Mouse (Mus musculus): Measurements from ENCODE around the gene Sdr16c6.

Sdr16c6 gene

DNA sequence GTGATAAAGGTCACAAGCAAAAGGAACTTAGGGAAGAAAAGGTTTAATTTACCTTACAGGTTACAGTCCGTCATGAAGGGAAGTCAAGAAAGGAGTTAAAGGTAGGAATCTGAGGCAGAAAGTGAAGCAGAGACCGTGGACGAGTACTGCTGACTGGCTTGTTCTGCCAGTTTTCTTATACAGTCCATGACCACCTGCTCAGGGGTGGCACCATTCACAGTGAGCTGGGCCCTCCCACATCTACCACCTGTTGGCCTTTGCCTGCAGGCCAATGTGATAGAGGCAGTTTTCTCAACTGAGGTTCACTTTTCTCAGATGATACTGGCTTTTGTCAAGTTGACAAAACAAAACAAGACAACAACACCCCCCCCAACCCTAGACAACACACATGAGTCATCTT is at the start of gene Sdr16c6:
Gene Sdr16c6 (minus strand): TSS at position 151 of the 400 bp plus-strand sequence.
- no peak for DNase-seq (ENCODE audit: extremely low read depth, insufficient read length, low spot score)

DNA sequence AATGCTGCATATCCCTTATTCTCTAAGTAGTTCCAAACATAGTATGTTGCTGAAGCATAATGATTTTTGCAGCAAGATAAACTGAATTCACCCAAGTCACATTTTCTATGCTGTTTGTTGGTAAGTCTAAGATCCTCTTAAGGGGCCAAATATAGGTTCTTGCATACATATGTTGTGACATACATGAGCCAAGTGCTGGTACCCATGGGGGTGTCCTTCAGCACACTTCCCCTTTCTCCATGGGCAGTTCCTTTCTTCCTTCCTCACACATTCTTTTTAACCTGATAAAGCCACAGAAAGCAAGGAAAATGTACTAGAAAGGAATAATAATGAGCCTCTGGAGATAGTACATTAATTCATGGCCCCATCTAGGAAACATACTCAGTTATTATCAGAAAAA is 2.9 kb upstream of the Sdr16c6 start:
- DNase-seq (ENCODE audit: extremely low read depth, insufficient read length, low spot score), result no peak

DNA sequence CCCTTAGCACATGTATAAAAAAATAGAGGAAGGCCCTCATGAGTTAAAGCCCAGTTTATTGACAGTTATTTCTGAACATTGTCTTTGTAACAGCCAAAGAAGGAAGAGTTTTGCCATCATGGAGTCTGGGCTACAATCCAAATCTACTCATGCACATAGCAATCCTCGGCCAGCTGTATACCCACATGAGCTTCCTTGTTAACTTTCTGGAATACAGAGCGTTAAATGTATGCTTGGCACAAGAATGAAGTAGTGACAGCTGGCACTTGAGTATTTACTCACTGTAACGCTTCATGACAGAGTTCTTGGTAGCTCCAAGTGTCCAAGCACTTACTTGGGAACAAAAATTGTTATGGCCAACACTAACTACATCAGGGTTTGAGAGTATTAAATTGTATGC is 1.8 kb upstream of the Sdr16c6 start:
- no peak for DNase-seq (ENCODE audit: extremely low read depth, insufficient read length, low spot score)

DNA sequence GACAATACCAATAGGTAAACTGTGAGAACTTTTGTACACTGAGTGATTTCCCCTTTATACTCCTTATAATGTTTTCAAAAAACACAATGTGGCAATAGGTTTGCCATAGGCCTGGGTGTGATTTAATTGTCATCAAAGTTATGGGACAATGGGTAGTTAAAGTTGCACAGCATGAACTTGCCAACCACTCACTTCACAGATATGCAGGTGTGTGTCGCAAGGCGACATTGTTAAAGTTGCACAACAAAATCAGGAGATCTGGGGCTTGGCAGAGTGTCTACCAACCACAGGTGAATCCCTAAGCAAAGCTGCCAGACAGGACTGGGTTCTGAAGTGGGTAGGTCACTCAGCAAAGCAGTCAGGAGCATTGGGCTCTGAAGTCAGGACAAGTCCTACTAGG is 1.3 kb downstream of the Sdr16c6 start:
- no peak for DNase-seq (ENCODE audit: extremely low read depth, insufficient read length, low spot score)
